Mouse (Mus musculus) Patski (cell line): ENCODE measurements around the gene Plch1. TPM values are rescaled to one million over a fixed set of nuclear protein-coding genes. Genes with fewer than 3 reads are reported as not detected.

ENCODE experiments used
- ATAC-seq: fragments of 100-300 bp; one replicate; pipeline ENCODE4 v1.8.0; 2021
- CTCF ChIA-PET: fragments of 350-600 bp; sonication (Branson Sonifier 250); formaldehyde crosslinking; loops from one replicate; lab custom pipeline; 2022; ENCODE audit warnings: inconsistent platforms; lab: Charles Lee
- POLR2A ChIA-PET: fragments of 350-600 bp; sonication (Branson Sonifier 250); formaldehyde crosslinking; loops from one replicate; lab custom pipeline; 2022; ENCODE audit warnings: antibody characterized with exemption, inconsistent platforms; lab: Charles Lee
- DNase-seq: peaks from one replicate; pipeline ENCODE4 v3.0.0-alpha.2; 2011; ENCODE audit warnings: low read depth, low spot score
- H3K27me3 ChIP-seq: fragments of 371-371 bp; one replicate; pipeline ENCODE4 v1.5.1; 2021
- CTCF ChIP-seq: fragments of 100-300 bp; IDR thresholded peaks from one replicate; pipeline ENCODE4 v1.5.1; 2021
- in situ Hi-C: fragments of 300-500 bp; cut with MboI; formaldehyde crosslinking; loops from 3 replicates; pipeline ENCODE4 v1.11.1; 2018; ENCODE audit warnings: low pct_unique_long_range_greater_than_20kb, mixed read lengths
- polyA plus RNA-seq: library from polyadenylated mRNA; unstranded; gene quantifications from one replicate; pipeline ENCODE4 v1.2.3, GENCODE M21; 2021

Plch1 gene
- polyA plus RNA-seq, 1 experiment from 2014 or later: 18.4 TPM

- no peak for DNase-seq
- ATAC-seq: no peak
- no peaks in the 10 kb centered on the region for H3K27me3 ChIP-seq
- in situ Hi-C loops: loop anchor here (25.0 kb wide), 2 partner anchors 916 to 1334 kb away; no protein-coding TSS in a partner anchor
- ChIA-PET POLR2A (interaction anchor here (0.7 to 1.3 kb wide), 2 partner anchors 24 to 628 kb away, joined by 3 read pairs; no protein-coding TSS in a partner anchor), CTCF (interaction anchor here (0.7 to 3.6 kb wide), 8 partner anchors 10 to 316 kb away, joined by 3 to 36 read pairs (median 4); partner anchors contain the start of gene E130311K13Rik)
- no peak for TF ChIP-seq CTCF
Measured at GRCm38 (mm10) chr3:63871249-63871648, 28.0 kb downstream of the Plch1 start.

GRCm38 (mm10) chr3:63868285-63868684 lies 31.0 kb downstream of the Plch1 start:
- H3K27me3 ChIP-seq: no peaks in the 10 kb centered on the region
- POLR2A ChIA-PET: interaction anchor here (0.5 kb wide), 1 partner anchor 109 kb away, joined by 3 read pairs; no protein-coding TSS in a partner anchor
- DNase-seq (peak; percentile 27), ATAC-seq (peak; percentile 62)
- peak; percentile 75 for TF ChIP-seq CTCF
- CTCF ChIA-PET: interaction anchor here (0.9 to 3.6 kb wide), 8 partner anchors 10 to 570 kb away, joined by 4 to 36 read pairs (median 4); no protein-coding TSS in a partner anchor
- in situ Hi-C loops: loop anchor here (10.0 to 25.0 kb wide), 3 partner anchors 919 to 1331 kb away; no protein-coding TSS in a partner anchor

- ATAC-seq (no peak), DNase-seq (no peak)
- TF ChIP-seq CTCF: no peak
- in situ Hi-C loops: loop anchor here (10.0 to 25.0 kb wide), 3 partner anchors 922 to 1328 kb away; no protein-coding TSS in a partner anchor
- ChIA-PET POLR2A (interaction anchor here (0.6 to 0.7 kb wide), 2 partner anchors 77 to 254 kb away, joined by 4 to 5 read pairs; no protein-coding TSS in a partner anchor), CTCF (interaction anchor here (0.6 to 2.3 kb wide), 4 partner anchors 13 to 941 kb away, joined by 3 to 8 read pairs (median 6); no protein-coding TSS in a partner anchor)
- H3K27me3 ChIP-seq: no peaks in the 10 kb centered on the region
Measured at GRCm38 (mm10) chr3:63865069-63865468, 34.2 kb downstream of the Plch1 start.

GRCm38 (mm10) chr3:63862716-63863115 lies 36.6 kb downstream of the Plch1 start:
- no peaks in the 10 kb centered on the region for H3K27me3 ChIP-seq
- TF ChIP-seq CTCF: no peak
- in situ Hi-C loops: loop anchor here (5.0 to 25.0 kb wide), 4 partner anchors 305 to 1325 kb away; no protein-coding TSS in a partner anchor
- ChIA-PET CTCF (interaction anchor here (0.7 to 1.8 kb wide), 7 partner anchors 25 to 302 kb away, joined by 3 to 4 read pairs (median 3); partner anchors contain the start of gene E130311K13Rik), POLR2A (interaction anchor here (0.6 kb wide), 1 partner anchor 671 kb away, joined by 6 read pairs; no protein-coding TSS in a partner anchor)
- DNase-seq: no peak
- ATAC-seq: no peak

GRCm38 (mm10) chr3:63852828-63853227 lies 46.4 kb downstream of the Plch1 start:
- ATAC-seq (no peak), DNase-seq (no peak)
- in situ Hi-C loops: loop anchor here (25.0 kb wide), 2 partner anchors 934 to 1316 kb away; no protein-coding TSS in a partner anchor
- no peaks in the 10 kb centered on the region for H3K27me3 ChIP-seq
- ChIA-PET POLR2A (interaction anchor here (0.7 kb wide), 1 partner anchor 306 kb away, joined by 3 read pairs; no protein-coding TSS in a partner anchor), CTCF (interaction anchor here (2.3 kb wide), 1 partner anchor 12 kb away, joined by 8 read pairs; no protein-coding TSS in a partner anchor)
- no peak for TF ChIP-seq CTCF

GRCm38 (mm10) chr3:63851125-63851698 lies 48.1 kb downstream of the Plch1 start:
- no peak for DNase-seq
- no peak for TF ChIP-seq CTCF
- in situ Hi-C loops: loop anchor here (25.0 kb wide), 2 partner anchors 936 to 1314 kb away; no protein-coding TSS in a partner anchor
- H3K27me3 ChIP-seq: no peaks in the 10 kb centered on the region
- ChIA-PET CTCF (interaction anchor here (2.3 kb wide), 1 partner anchor 14 kb away, joined by 8 read pairs; no protein-coding TSS in a partner anchor), POLR2A (no interaction called here)
- no peak for ATAC-seq

- DNase-seq (no peak), ATAC-seq (no peak)
- CTCF ChIA-PET: interaction anchor here (0.8 to 1.0 kb wide), 2 partner anchors 74 to 267 kb away, joined by 3 read pairs; no protein-coding TSS in a partner anchor
- POLR2A ChIA-PET: no interaction called here
- no peaks in the 10 kb centered on the region for H3K27me3 ChIP-seq
- TF ChIP-seq CTCF: no peak
- in situ Hi-C loops: loop anchor here (25.0 kb wide), 2 partner anchors 937 to 1313 kb away; no protein-coding TSS in a partner anchor
Measured at GRCm38 (mm10) chr3:63849765-63850346, 49.4 kb downstream of the Plch1 start.

- ChIA-PET CTCF (interaction anchor here (0.7 to 2.8 kb wide), 4 partner anchors 8 to 35 kb away, joined by 3 to 10 read pairs (median 6); no protein-coding TSS in a partner anchor), POLR2A (no interaction called here)
- in situ Hi-C loops: no loop called here
- ATAC-seq (no peak), DNase-seq (no peak)
- no peaks in the 10 kb centered on the region for H3K27me3 ChIP-seq
- TF ChIP-seq CTCF: no peak
Measured at GRCm38 (mm10) chr3:63844141-63844540, 55.1 kb downstream of the Plch1 start.

- no peak for TF ChIP-seq CTCF
- no peaks in the 10 kb centered on the region for H3K27me3 ChIP-seq
- CTCF ChIA-PET: interaction anchor here (1.1 to 1.8 kb wide), 4 partner anchors 9 to 83 kb away, joined by 3 to 6 read pairs (median 4); no protein-coding TSS in a partner anchor
- POLR2A ChIA-PET: no interaction called here
- in situ Hi-C loops: no loop called here
- ATAC-seq: no peak
- no peak for DNase-seq
Measured at GRCm38 (mm10) chr3:63842436-63842835, 56.8 kb downstream of the Plch1 start.

- in situ Hi-C loops: no loop called here
- no peak for ATAC-seq
- H3K27me3 ChIP-seq: no peaks in the 10 kb centered on the region
- ChIA-PET CTCF (interaction anchor here (0.9 to 1.5 kb wide), 4 partner anchors 8 to 62 kb away, joined by 3 to 4 read pairs (median 3); no protein-coding TSS in a partner anchor), POLR2A (interaction anchor here (0.6 to 1.0 kb wide), 3 partner anchors 13 to 258 kb away, joined by 3 to 4 read pairs (median 3); no protein-coding TSS in a partner anchor)
- no peak for TF ChIP-seq CTCF
- DNase-seq: no peak
Measured at GRCm38 (mm10) chr3:63837750-63838149, 61.5 kb downstream of the Plch1 start.
